Mouse (Mus musculus) forebrain, embryonic 10.5 days (tissue): ENCODE results near the gene Car11. TPM values are rescaled to one million over a fixed set of nuclear protein-coding genes. Genes with fewer than 3 reads are reported as not detected.

Experiments used
- DNase-seq: peaks from one replicate; pipeline ENCODE4 v3.0.0-alpha.2; 2017; ENCODE audit warnings: low spot score; ENCODE audit errors: extremely low spot score
- H3K27ac ChIP-seq: fragments of 300-500 bp; sonication (generic); 2 replicates; pipeline ENCODE4 v1.5.1; 2016; ENCODE audit warnings: mild to moderate bottlenecking
- H3K27me3 ChIP-seq: fragments of 300-500 bp; sonication (generic); 2 replicates; pipeline ENCODE4 v1.6.1; 2016; ENCODE audit warnings: mild to moderate bottlenecking; ENCODE audit not compliant: poor library complexity, severe bottlenecking
- H3K36me3 ChIP-seq: fragments of 300-500 bp; sonication (generic); replicated peaks from 2 replicates; pipeline ENCODE4 v1.6.1; 2016; ENCODE audit warnings: mild to moderate bottlenecking, moderate library complexity
- H3K4me1 ChIP-seq: fragments of 300-500 bp; sonication (generic); 2 replicates; pipeline ENCODE4 v1.6.1; 2016
- H3K4me3 ChIP-seq: fragments of 300-500 bp; sonication (generic); 2 replicates; pipeline ENCODE4 v1.5.1; 2016; ENCODE audit warnings: mild to moderate bottlenecking, moderate library complexity
- H3K9me3 ChIP-seq: fragments of 300-500 bp; sonication (generic); 2 replicates; pipeline ENCODE4 v1.6.1; 2016; ENCODE audit warnings: mild to moderate bottlenecking, moderate library complexity
- WGBS: fragments of 180-500 bp; shearing (Covaris S2); methylation state at CpG from one replicate; pipeline ENCODE4 v1.1.7; 2016; 5-methylcytosine and 5-hydroxymethylcytosine counted together
- polyA plus RNA-seq: library from polyadenylated mRNA; unstranded; fragments of >200 nt; fragmentation: Nextera tagmentation; extraction: Ambion mirVana; gene quantifications from 2 replicates; pipeline ENCODE4 v1.2.1, GENCODE M21; 2016

The Car11 gene
- polyA plus RNA-seq, 1 experiment from 2014 or later: 2.5 TPM

DNA sequence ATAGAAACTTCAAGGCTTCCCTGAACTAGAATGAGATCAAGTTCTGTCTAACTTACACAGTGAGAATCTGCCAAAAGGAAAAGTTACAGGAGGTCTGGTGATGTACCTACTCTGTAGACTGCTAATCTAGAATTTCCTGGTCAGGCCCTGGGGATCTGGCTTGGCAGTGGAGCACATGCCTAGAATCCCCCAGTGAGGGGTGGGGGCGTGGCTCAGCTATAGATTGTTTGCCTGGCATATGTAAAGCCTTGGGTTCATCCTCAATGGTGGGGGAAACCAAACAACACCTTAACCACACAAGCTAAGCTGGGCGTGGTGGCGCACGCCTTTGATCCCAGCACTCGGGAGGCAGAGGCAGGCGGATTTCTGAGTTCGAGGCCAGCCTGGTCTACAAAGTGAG, 1.7 kb upstream of the Car11 start:
- DNase-seq: no peak
- WGBS: 82% methylated on average over 7 of the region's 7 CpGs
- H3K36me3 ChIP-seq: no peaks in the 10 kb centered on the region
- H3K4me1 ChIP-seq: peaks cover 44% of the 10 kb centered on the region
- H3K27ac ChIP-seq: no peak overlapping the region
- no peak overlapping the region for H3K4me3 ChIP-seq
- no peaks in the 10 kb centered on the region for H3K9me3 ChIP-seq
- peaks cover 36% of the 10 kb centered on the region for H3K27me3 ChIP-seq

DNA sequence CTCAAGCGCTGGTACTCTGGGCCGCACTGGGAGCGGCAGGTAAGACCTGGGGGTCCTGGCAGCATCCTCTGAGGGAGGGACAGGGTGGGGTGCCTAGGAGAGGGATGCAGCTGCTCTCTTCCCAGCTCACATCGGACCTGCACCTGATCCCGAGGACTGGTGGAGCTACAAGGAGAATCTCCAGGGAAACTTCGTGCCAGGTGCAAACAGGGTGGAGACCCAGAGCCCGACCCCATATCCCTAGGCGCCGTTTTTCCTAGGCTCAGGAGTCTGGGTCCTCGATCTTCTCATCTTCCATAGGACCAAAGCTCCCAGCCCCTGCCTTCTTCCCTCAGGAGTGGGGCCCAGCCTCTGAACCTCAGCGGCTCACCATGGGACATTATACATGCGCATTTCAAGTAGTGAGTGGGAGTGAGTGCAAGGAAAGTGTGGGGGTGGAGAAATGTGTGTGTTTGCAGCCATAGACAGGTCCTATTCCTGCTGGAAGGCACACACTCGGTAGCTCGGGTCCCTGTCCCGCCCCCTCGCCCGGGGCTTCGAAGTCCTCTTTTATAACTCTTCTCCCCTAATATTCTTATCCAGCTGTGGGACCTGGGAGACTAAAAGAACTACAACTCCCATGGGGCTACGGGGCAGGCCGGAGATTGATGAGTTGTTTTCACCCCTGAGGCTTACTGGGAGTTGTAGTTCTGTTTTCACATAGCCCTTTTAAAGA, 815 bp downstream of the Car11 start:
- peaks cover 50% of the 10 kb centered on the region for H3K4me1 ChIP-seq
- no peaks in the 10 kb centered on the region for H3K9me3 ChIP-seq
- WGBS: under 1% methylated on average over 19 of the region's 20 CpGs
- peak overlapping the region; percentile 58 for H3K4me3 ChIP-seq
- peak; percentile 68 for DNase-seq
- peak overlapping the region; percentile 65; the same call in 1 of the 2 replicates for H3K27ac ChIP-seq
- no peaks in the 10 kb centered on the region for H3K36me3 ChIP-seq
- peaks cover 36% of the 10 kb centered on the region for H3K27me3 ChIP-seq

DNA sequence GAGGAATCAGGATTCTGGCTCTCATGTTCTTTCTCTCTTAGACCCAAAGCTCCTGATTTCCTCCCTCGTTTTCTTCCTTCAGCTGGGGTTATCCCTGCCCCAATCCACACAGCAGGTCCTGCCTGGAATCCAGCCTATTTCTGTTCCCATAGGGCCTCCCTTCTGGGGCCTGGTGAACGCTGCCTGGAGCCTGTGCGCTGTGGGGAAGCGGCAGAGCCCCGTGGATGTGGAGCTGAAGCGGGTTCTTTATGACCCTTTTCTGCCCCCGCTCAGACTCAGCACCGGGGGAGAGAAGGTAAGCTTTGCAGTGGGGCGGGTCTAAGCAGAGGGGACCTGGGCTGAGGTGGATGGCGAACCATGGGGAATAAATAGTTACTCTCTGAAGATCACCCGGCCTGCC, 1.4 kb downstream of the Car11 start:
- Histone ChIP-seq H3K4me3 (peak overlapping the region; percentile 58), H3K4me1 (peaks cover 55% of the 10 kb centered on the region), H3K36me3 (no peaks in the 10 kb centered on the region), H3K27ac (peak overlapping the region; percentile 36; the same call in 1 of the 2 replicates), H3K27me3 (peaks cover 36% of the 10 kb centered on the region), H3K9me3 (no peaks in the 10 kb centered on the region)
- no peak for DNase-seq
- 27% methylated on average over 11 of the region's 11 CpGs for WGBS

DNA sequence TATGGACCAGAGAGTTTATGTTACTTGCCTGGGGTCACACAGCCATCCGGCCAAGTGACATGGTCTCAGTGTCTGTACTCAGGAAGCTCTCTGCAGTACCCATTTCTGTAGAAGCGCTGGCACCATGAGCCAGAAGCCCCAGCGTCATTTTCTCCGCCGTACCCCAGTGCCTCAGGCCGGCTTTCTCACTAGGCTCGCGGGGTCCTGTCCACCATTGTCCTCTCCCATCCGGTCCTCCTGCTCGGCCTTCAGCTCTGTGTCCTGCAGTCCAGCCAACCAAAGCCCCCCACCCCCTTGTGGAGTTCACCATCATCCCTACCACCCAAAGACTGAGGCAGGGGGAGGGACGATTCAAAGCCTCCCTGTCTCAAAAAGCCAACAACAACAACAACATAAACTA, 2.0 kb downstream of the Car11 start:
- Histone ChIP-seq H3K4me1 (peaks cover 60% of the 10 kb centered on the region), H3K4me3 (0 out of 2 replicates have a peak overlapping the region, but pooled peaks have one; percentile 58), H3K9me3 (no peaks in the 10 kb centered on the region), H3K36me3 (no peaks in the 10 kb centered on the region), H3K27me3 (peaks cover 36% of the 10 kb centered on the region), H3K27ac (no peak overlapping the region)
- no peak for DNase-seq
- WGBS: 81% methylated on average over 11 of the region's 11 CpGs

DNA sequence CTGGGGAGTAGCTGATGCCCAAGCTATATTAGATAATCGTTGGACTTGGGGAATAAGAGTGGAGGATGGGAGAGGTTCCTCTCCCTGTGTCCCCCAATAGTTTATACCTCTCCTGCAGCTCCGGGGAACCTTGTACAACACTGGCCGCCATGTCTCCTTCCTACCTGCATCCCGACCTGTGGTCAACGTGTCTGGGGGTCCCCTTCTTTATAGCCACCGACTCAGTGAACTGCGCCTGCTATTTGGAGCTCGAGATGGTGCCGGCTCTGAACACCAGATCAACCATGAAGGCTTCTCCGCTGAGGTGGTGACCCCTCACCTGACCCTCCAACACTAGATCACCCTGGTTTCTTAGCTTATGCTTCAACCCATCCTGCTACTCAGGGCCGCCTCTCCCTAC, 2.7 kb downstream of the Car11 start:
- no peak overlapping the region for H3K27ac ChIP-seq
- no peaks in the 10 kb centered on the region for H3K36me3 ChIP-seq
- WGBS: 93% methylated on average over 11 of the region's 11 CpGs
- H3K4me1 ChIP-seq: peaks cover 67% of the 10 kb centered on the region
- no peak for DNase-seq
- H3K9me3 ChIP-seq: no peaks in the 10 kb centered on the region
- H3K4me3 ChIP-seq: no peak overlapping the region
- peaks cover 36% of the 10 kb centered on the region for H3K27me3 ChIP-seq

DNA sequence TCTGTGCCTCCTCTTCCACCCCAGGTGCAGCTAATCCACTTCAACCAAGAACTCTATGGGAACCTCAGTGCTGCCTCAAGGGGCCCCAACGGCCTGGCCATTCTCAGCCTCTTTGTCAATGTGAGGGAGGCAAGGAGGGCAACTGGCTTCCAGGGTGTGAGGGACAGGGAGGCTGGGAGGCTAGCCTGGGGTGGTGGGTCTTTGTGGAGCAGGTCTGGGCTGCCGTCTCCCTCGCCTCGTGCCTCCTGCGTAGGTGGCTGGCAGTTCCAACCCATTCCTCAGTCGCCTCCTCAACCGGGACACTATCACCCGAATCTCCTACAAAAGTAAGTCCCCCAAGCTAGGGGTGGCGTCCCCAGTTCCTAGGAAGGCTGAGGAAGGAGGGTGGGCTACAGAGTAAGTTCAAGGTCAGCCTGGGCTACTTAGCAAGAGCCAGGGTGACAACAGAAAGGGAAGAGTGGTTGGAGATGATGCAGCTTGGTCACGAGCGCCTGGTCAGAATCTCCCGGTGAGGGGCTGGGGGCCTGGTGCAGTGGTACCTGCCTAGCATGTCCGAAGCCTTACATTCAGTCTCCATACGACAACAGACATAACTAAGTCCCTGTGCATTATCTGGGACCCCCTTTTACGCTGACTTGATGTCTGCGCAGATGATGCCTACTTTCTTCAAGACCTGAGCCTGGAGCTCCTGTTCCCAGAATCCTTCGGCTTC, 3.3 kb downstream of the Car11 start:
- peaks cover 34% of the 10 kb centered on the region for H3K27me3 ChIP-seq
- H3K36me3 ChIP-seq: no peaks in the 10 kb centered on the region
- peak overlapping the region; percentile 90; the same call in 1 of the 2 replicates for H3K27ac ChIP-seq
- peaks cover 74% of the 10 kb centered on the region for H3K4me1 ChIP-seq
- H3K9me3 ChIP-seq: no peaks in the 10 kb centered on the region
- peak overlapping the region; percentile 82; the same call in 1 of the 2 replicates for H3K4me3 ChIP-seq
- WGBS: 93% methylated on average over 17 of the region's 17 CpGs
- DNase-seq: no peak

DNA sequence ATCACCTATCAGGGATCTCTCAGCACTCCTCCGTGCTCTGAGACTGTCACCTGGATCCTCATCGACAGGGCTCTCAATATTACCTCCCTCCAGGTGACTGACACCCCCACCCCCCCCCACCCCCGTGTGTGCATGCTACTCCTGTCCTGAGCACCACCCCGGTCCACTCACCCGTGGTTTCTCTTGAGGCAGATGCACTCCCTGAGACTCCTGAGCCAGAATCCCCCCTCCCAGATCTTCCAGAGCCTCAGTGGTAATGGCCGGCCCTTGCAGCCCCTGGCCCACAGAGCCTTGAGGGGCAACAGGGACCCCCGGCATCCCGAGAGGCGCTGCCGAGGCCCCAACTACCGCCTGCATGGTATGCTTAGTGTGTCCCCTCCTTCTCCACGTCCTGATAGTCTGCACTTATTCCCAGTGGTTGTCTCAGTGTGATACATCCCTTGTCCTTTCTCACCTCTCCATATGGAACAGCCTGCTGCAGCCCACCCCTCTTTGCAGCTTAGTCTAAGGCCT, 3.9 kb downstream of the Car11 start:
- Histone ChIP-seq H3K4me3 (peak overlapping the region; percentile 82), H3K36me3 (no peaks in the 10 kb centered on the region), H3K4me1 (peaks cover 80% of the 10 kb centered on the region), H3K9me3 (no peaks in the 10 kb centered on the region), H3K27ac (peak overlapping the region; percentile 90), H3K27me3 (peaks cover 27% of the 10 kb centered on the region)
- DNase-seq: peak; percentile 53
- WGBS: 50% methylated on average over 12 of the region's 12 CpGs

DNA sequence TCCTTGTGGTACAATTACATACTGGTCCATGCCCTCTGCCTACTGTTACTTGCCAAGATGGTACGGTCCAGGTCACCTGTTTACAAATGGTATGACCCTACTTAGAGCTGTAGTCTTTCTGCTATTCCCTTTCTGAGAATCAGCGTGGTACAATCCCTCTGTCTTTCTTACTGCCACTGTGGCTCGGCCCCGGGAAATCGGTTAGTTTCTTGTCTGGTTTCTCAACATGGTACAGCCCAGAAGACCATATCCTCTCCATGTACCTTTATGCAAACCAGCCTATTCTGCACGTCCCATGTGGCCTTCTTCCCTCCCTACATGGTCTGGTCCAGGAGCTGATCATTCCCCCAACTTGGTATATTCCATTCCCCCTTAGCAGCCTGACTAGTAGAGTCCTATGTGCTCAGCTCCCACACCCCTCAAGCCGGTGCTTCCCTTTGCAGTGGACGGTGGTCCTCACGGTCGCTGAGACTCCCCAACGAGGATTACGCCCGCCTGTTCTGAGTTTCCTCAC, 4.5 kb downstream of the Car11 start:
- Histone ChIP-seq H3K4me1 (peaks cover 85% of the 10 kb centered on the region), H3K4me3 (peak overlapping the region; percentile 82), H3K27ac (peak overlapping the region; percentile 90), H3K36me3 (no peaks in the 10 kb centered on the region), H3K9me3 (no peaks in the 10 kb centered on the region), H3K27me3 (peaks cover 22% of the 10 kb centered on the region)
- peak; percentile 74 for DNase-seq
- 1% methylated on average over 13 of the region's 13 CpGs for WGBS

DNA sequence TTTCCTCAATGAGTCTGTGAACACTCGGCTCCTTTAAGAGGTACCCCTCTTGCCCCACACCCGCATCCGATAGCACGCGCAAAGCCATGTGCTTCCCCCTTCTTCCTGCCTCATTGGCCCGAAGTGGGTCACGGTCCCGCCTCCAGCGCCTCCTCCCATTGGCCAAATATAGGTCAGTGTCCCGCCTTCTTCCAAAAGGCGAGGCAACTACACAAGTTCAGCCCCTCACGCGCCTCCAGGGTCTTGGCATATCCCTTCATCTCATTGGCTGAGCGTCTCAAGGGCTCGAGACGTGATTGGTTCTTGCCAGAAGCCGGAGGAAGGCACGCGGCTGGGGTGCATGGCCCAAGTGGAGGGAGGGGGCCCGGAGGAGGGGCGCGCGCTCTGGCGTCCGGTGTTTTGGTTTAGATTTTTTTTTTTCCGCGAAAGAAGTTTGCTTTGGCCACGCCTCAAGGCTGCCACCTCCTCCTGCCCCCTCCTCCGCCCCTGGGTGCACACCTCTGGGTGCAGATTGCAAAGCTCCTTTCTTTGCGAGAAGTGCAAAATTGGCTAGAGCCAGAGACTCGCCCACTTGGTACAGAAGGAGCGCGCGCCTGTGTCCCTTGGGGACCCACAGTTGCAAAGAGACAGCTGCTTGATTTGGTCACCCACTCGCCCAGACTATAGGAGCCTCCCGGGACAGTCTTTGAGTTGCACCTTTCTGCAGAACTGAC, 5.2 kb downstream of the Car11 start, which contains the start of gene Dbp:
Gene Dbp (plus strand): TSS at position 359 of the 713 bp plus-strand sequence.
- H3K4me1 ChIP-seq: peaks cover 87% of the 10 kb centered on the region
- DNase-seq: peak; percentile 99

DNA sequence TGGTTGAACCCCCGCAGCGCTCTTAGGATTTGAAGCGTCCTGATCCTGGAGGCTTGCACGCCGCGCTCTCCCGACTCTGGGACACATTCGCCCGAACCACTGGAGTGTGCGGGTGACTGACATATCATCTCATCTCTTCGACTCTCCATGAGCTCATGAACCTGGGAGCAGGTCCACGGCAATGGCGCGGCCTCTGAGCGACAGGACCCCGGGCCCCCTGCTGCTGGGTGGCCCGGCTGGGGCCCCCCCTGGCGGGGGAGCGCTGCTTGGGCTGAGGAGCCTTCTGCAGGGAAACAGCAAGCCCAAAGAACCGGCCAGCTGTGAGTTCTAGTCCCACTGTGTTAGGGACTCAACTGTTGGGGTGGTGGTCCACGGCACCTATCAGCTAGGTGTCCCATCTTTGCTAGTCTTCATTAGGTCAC, 5.8 kb downstream of the Car11 start:
- Histone ChIP-seq H3K27me3 (peaks cover 9% of the 10 kb centered on the region), H3K4me1 (peaks cover 83% of the 10 kb centered on the region), H3K9me3 (no peaks in the 10 kb centered on the region), H3K27ac (peak overlapping the region; percentile 90), H3K36me3 (peaks cover 11% of the 10 kb centered on the region), H3K4me3 (peak overlapping the region; percentile 82)
- DNase-seq: no peak
- WGBS: under 1% methylated on average over 21 of the region's 21 CpGs

More for the DNA sequence above, 5.2 kb downstream of the Car11 start, which contains the start of gene Dbp:
- Histone ChIP-seq H3K27me3 (peaks cover 14% of the 10 kb centered on the region), H3K36me3 (peaks cover 5% of the 10 kb centered on the region), H3K27ac (peak within 1 kb of the TSS; percentile 90), H3K4me3 (peak within 1 kb of the TSS; percentile 82), H3K9me3 (no peaks in the 10 kb centered on the region)
- 0% methylated on average over 36 of the region's 36 CpGs for WGBS

DNA sequence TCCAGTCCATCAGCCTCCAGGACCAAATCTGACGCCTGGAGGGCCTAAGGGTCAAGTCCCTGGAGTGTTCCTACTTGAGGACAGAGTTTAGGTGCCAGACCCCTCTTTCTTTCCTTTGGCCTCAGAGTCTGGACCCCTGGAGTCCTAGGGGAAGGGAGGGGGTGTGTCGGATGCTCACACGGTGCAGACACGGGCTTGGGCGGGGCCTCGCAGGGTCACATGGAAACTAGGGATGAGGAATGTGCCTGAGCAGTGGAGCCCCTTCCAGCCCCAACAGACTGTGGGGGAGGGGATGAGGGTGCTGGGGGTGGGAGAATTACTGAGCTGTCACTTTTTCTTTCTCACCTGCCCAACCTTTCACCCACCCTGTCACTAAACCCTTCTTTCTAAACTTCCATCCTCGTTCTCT, 6.2 kb downstream of the Car11 start:
- peak; percentile 63 for DNase-seq
- H3K36me3 ChIP-seq: peaks cover 15% of the 10 kb centered on the region
- peaks cover 4% of the 10 kb centered on the region for H3K27me3 ChIP-seq
- H3K4me1 ChIP-seq: peaks cover 79% of the 10 kb centered on the region
- peak overlapping the region; percentile 90 for H3K27ac ChIP-seq
- WGBS: 0% methylated on average over 7 of the region's 7 CpGs
- H3K9me3 ChIP-seq: no peaks in the 10 kb centered on the region
- peak overlapping the region; percentile 82 for H3K4me3 ChIP-seq

DNA sequence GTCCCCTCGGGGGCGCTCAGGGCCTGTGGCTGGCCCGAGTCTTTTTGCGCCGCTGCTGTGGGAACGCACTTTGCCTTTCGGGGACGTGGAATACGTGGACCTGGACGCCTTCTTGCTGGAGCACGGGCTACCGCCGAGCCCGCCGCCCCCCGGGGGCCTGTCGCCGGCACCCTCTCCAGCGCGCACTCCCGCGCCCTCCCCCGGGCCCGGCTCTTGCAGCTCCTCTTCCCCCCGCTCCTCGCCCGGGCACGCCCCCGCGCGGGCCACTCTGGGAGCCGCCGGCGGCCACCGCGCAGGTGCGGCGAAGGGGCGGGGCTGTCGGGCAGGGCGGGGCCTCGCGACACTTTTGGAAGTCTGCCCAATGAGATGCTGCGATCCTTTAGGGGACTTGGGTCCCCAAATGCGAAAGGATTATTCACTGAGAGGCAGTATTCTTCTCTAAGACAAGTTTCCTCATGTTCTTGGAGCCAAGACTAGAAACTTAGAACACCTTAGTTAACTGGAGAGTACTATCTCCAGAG, 7.1 kb downstream of the Car11 start:
- WGBS: 2% methylated on average over 44 of the region's 45 CpGs
- DNase-seq: peak; percentile 86
- H3K27me3 ChIP-seq: no peaks in the 10 kb centered on the region
- H3K4me1 ChIP-seq: peaks cover 74% of the 10 kb centered on the region
- H3K36me3 ChIP-seq: peaks cover 24% of the 10 kb centered on the region
- H3K4me3 ChIP-seq: peak overlapping the region; percentile 82
- H3K9me3 ChIP-seq: no peaks in the 10 kb centered on the region
- peak overlapping the region; percentile 90 for H3K27ac ChIP-seq
